Mouse (Mus musculus) CH12.LX (cell line): Measurements from ENCODE around the gene Mecp2. TPM values are rescaled to one million over a fixed set of nuclear protein-coding genes. Genes with fewer than 3 reads are reported as not detected.

Source experiments
- DNase-seq: peaks from one replicate; pipeline ENCODE4 v3.0.0-alpha.2; 2013; ENCODE audit errors: extremely low read depth
- H3K27ac ChIP-seq: 2 replicates; pipeline ENCODE4 v1.5.1; 2012; ENCODE audit warnings: low read depth, mild to moderate bottlenecking, control low read depth, moderate library complexity; ENCODE audit not compliant: insufficient read depth
- H3K27me3 ChIP-seq: replicated peaks from 2 replicates; pipeline ENCODE3; 2012; ENCODE audit warnings: inconsistent platforms
- H3K36me3 ChIP-seq, 2 experiments: replicated peaks in 1 of 2; 2 replicates each; pipeline versions ENCODE3 to v1.6.1; 2012; ENCODE audit warnings: inconsistent platforms in 1 of 2, low read length in 1 of 2, mild to moderate bottlenecking in 1 of 2, mixed read lengths in 1 of 2, moderate library complexity in 1 of 2; ENCODE audit not compliant: control insufficient read depth in 1 of 2, insufficient read depth in 1 of 2
- H3K4me1 ChIP-seq, 2 experiments: 2 replicates each; pipeline ENCODE4 v1.6.1; 2012; ENCODE audit warnings: inconsistent platforms in 1 of 2, moderate library complexity in 1 of 2; ENCODE audit not compliant: insufficient read depth in 2 of 2, control insufficient read depth in 1 of 2
- H3K4me2 ChIP-seq: 2 replicates; pipeline ENCODE4 v1.6.1; 2012; ENCODE audit warnings: low read depth, mild to moderate bottlenecking, control low read depth; ENCODE audit not compliant: poor library complexity, insufficient read depth, severe bottlenecking
- H3K4me3 ChIP-seq, 3 experiments: fragments of 150-350 bp in 1 of 3; sonication (generic) in 1 of 3; replicated peaks in 1 of 3; 2 replicates each; pipeline versions ENCODE3 to v1.5.1; 2011 to 2012; ENCODE audit warnings: low read depth in 2 of 3, low read length in 2 of 3, mild to moderate bottlenecking in 2 of 3, moderate library complexity in 2 of 3, control low read depth in 1 of 3, improper control_type of control experiment in 1 of 3, inconsistent platforms in 1 of 3, mixed read lengths in 1 of 3; ENCODE audit not compliant: poor library complexity in 1 of 3
- H3K79me2 ChIP-seq: replicated peaks from 2 replicates; pipeline ENCODE4 v1.6.1; 2012; ENCODE audit warnings: mild to moderate bottlenecking, moderate library complexity; ENCODE audit not compliant: control insufficient read depth, poor library complexity, insufficient read depth, severe bottlenecking; ENCODE audit errors: extremely low read depth
- H3K9ac ChIP-seq: 2 replicates; pipeline ENCODE4 v1.6.1; 2012; ENCODE audit warnings: low read depth, mild to moderate bottlenecking, control low read depth, moderate library complexity; ENCODE audit not compliant: insufficient read depth
- H3K9me3 ChIP-seq: replicated peaks from 2 replicates; pipeline ENCODE3; 2012; ENCODE audit warnings: low read length, inconsistent platforms, mixed read lengths
- BHLHE40 ChIP-seq: IDR thresholded peaks from 2 replicates; pipeline ENCODE4 v1.6.1; 2011; ENCODE audit warnings: mild to moderate bottlenecking, low read depth, low read length, improper control_type of control experiment
- CHD1 ChIP-seq: IDR thresholded peaks from 2 replicates; pipeline ENCODE4 v1.6.1; 2012; ENCODE audit warnings: low read depth, low read length, improper control_type of control experiment, inconsistent platforms
- EP300 ChIP-seq: IDR thresholded peaks from 2 replicates; pipeline ENCODE4 v1.6.1; 2011; ENCODE audit warnings: low read length, improper control_type of control experiment
- GABPA ChIP-seq: IDR thresholded peaks from 2 replicates; pipeline ENCODE4 v1.6.1; 2012; ENCODE audit warnings: low read depth, low read length, improper control_type of control experiment, inconsistent platforms; ENCODE audit not compliant: insufficient replicate concordance
- KAT2A ChIP-seq: IDR thresholded peaks from 2 replicates; pipeline ENCODE4 v1.6.1; 2012; ENCODE audit warnings: low read length, improper control_type of control experiment, inconsistent platforms; ENCODE audit not compliant: insufficient replicate concordance
- MAZ ChIP-seq: IDR thresholded peaks from 2 replicates; pipeline ENCODE4 v1.6.1; 2012; ENCODE audit warnings: low read depth, mild to moderate bottlenecking, inconsistent platforms, low read length, improper control_type of control experiment, moderate library complexity
- MYC ChIP-seq: IDR thresholded peaks from 2 replicates; pipeline ENCODE4 v1.6.1; 2011; ENCODE audit warnings: low read depth, mild to moderate bottlenecking, improper control_type of control experiment, low read length
- NELFE ChIP-seq: IDR thresholded peaks from 2 replicates; pipeline ENCODE4 v1.6.1; 2011; ENCODE audit warnings: low read depth, low read length, improper control_type of control experiment
- NRF1 ChIP-seq: IDR thresholded peaks from 2 replicates; pipeline ENCODE4 v1.6.1; 2014; ENCODE audit warnings: low read depth, mild to moderate bottlenecking, inconsistent platforms, low read length, improper control_type of control experiment, moderate library complexity
- PAX5 ChIP-seq: IDR thresholded peaks from 2 replicates; pipeline ENCODE4 v1.6.1; 2012; ENCODE audit warnings: low read length, inconsistent platforms, mixed read lengths
- POLR2A ChIP-seq: IDR thresholded peaks from 2 replicates; pipeline ENCODE4 v1.6.1; 2011; ENCODE audit warnings: low read depth, mild to moderate bottlenecking, improper control_type of control experiment, low read length
- SIN3A ChIP-seq: IDR thresholded peaks from 2 replicates; pipeline ENCODE4 v1.6.1; 2012; ENCODE audit warnings: low read length, improper control_type of control experiment, inconsistent platforms
- SMC3 ChIP-seq: IDR thresholded peaks from 2 replicates; pipeline ENCODE4 v1.6.1; 2011; ENCODE audit warnings: low read depth, low read length, improper control_type of control experiment
- USF1 ChIP-seq: IDR thresholded peaks from 2 replicates; pipeline ENCODE4 v1.6.1; 2014; ENCODE audit warnings: low read depth, mild to moderate bottlenecking, inconsistent platforms, low read length, improper control_type of control experiment
- USF2 ChIP-seq: conservative IDR thresholded peaks from 2 replicates; pipeline ENCODE4 v1.6.1; 2011; ENCODE audit warnings: low read depth, low read length, improper control_type of control experiment
- ZKSCAN1 ChIP-seq: IDR thresholded peaks from 2 replicates; pipeline ENCODE4 v1.6.1; 2012; ENCODE audit warnings: low read depth, inconsistent platforms, low read length, improper control_type of control experiment, borderline replicate concordance
- ZMIZ1 ChIP-seq: IDR thresholded peaks from 2 replicates; pipeline ENCODE4 v1.6.1; 2012; ENCODE audit warnings: low read depth, mild to moderate bottlenecking, inconsistent platforms, low read length, improper control_type of control experiment
- ZNF384 ChIP-seq: IDR thresholded peaks from 2 replicates; pipeline ENCODE4 v1.6.1; 2012; ENCODE audit warnings: low read depth, low read length, improper control_type of control experiment, inconsistent platforms
- dilution Hi-C: fragments of 300-500 bp; cut with MboI; formaldehyde crosslinking; loops from 2 replicates; pipeline ENCODE4 v1.14.3; 2020; ENCODE audit warnings: low sequenced_read_pairs; ENCODE audit not compliant: extremely low pct_unique_long_range_greater_than_20kb, extremely low pct_ligation_motif_present
- in situ Hi-C: fragments of 300-500 bp; cut with MboI; formaldehyde crosslinking; loops from 3 replicates; pipeline ENCODE4 v1.14.3; 2019; ENCODE audit warnings: low sequenced_read_pairs, low pct_ligation_motif_present, low pct_unique_long_range_greater_than_20kb, mixed read lengths
- polyA plus RNA-seq: library from polyadenylated mRNA; unstranded; fragments of >175 nt; gene quantifications from 2 replicates; pipeline ENCODE4 v1.2.1, GENCODE M21; 2012; ENCODE audit warnings: low read depth; ENCODE audit not compliant: insufficient read length
- total RNA-seq, 2 experiments: library from RNA; depleted of rRNA; stranded (reverse); fragments of 300-350 nt in 1 of 2; fragments of >200 nt in 1 of 2; gene quantifications; 2 replicates each; pipeline ENCODE4 v1.2.3; 2012 to 2014

The Mecp2 gene
- total and polyA plus RNA-seq, 3 experiments, result 9.9 to 12.0 (median 12.0) TPM

GRCm38 (mm10) chrX:74014597-74014996 is 120.6 kb downstream of the Mecp2 start:
- Histone ChIP-seq H3K4me3 (no peak overlapping the region), H3K9ac (no peak overlapping the region), H3K4me1 (no peaks in the 10 kb centered on the region), H3K9me3 (no peaks in the 10 kb centered on the region), H3K79me2 (no peaks in the 10 kb centered on the region), H3K4me2 (no peak overlapping the region), H3K36me3 (peaks cover 32 to 49% of the 10 kb centered on the region in 2 experiments), H3K27ac (no peak overlapping the region), H3K27me3 (no peaks in the 10 kb centered on the region)
- in situ Hi-C loops (no loop called here), dilution Hi-C loops (no loop called here)
- no peak for DNase-seq
- TF ChIP-seq NRF1, result no peak
- TF ChIP-seq GABPA, result no peak
- TF ChIP-seq MAZ, result no peak
- no peak for TF ChIP-seq PAX5
- TF ChIP-seq SMC3, result no peak
- TF ChIP-seq EP300, result no peak
- TF ChIP-seq ZMIZ1, result no peak
- TF ChIP-seq ZNF384, result no peak
- no peak for TF ChIP-seq KAT2A
- TF ChIP-seq ZKSCAN1, result no peak
- no peak for TF ChIP-seq POLR2A
- TF ChIP-seq SIN3A, result no peak
- TF ChIP-seq CHD1, result no peak
- TF ChIP-seq BHLHE40, result no peak

- Histone ChIP-seq H3K27me3 (no peaks in the 10 kb centered on the region), H3K27ac (no peak overlapping the region), H3K9me3 (no peaks in the 10 kb centered on the region), H3K9ac (no peak overlapping the region), H3K4me3 (no peak overlapping the region), H3K79me2 (no peaks in the 10 kb centered on the region), H3K4me1 (peaks cover 0 to 4% of the 10 kb centered on the region in 2 experiments; a peak in 1 of 4 replicates), H3K36me3 (no peaks in the 10 kb centered on the region), H3K4me2 (no peak overlapping the region)
- TF ChIP-seq NELFE (no peak), POLR2A (no peak), USF1 (no peak), SIN3A (no peak), NRF1 (no peak), MYC (no peak), USF2 (no peak)
- in situ Hi-C loops, result no loop called here
- DNase-seq, result no peak
- dilution Hi-C loops, result no loop called here
Measured at GRCm38 (mm10) chrX:74008063-74008462, 127.1 kb downstream of the Mecp2 start.
